Mouse (Mus musculus) limb, embryonic 12.5 days (tissue): ENCODE results near the gene Endou. TPM values are rescaled to one million over a fixed set of nuclear protein-coding genes. Genes with fewer than 3 reads are reported as not detected.
A peak's percentile ranks its signal among the peaks of the same experiment; 100 is the strongest.

Experiments
- ATAC-seq: fragments of 200-750 bp; cut with Nextera tagmentation; 2 replicates; pipeline ENCODE4 v1.8.0; 2017; ENCODE audit warnings: low read depth, moderate TSS enrichment; ENCODE audit not compliant: insufficient number of reproducible peaks, insufficient read depth, low FRiP score, low TSS enrichment
- H3K27ac ChIP-seq: fragments of 300-500 bp; sonication (generic); 2 replicates; pipeline ENCODE4 v1.5.1; 2016; ENCODE audit warnings: mild to moderate bottlenecking, moderate library complexity
- H3K27me3 ChIP-seq: fragments of 300-500 bp; sonication (generic); 2 replicates; pipeline ENCODE4 v1.6.1; 2016; ENCODE audit warnings: mild to moderate bottlenecking, moderate library complexity
- H3K36me3 ChIP-seq: fragments of 300-500 bp; sonication (generic); 2 replicates; pipeline ENCODE4 v1.6.1; 2016; ENCODE audit warnings: mild to moderate bottlenecking, moderate library complexity
- H3K4me1 ChIP-seq: fragments of 300-500 bp; sonication (generic); replicated peaks from 2 replicates; pipeline ENCODE4 v1.6.1; 2016
- H3K4me2 ChIP-seq: fragments of 300-500 bp; sonication (generic); 2 replicates; pipeline ENCODE4 v1.6.1; 2016; ENCODE audit warnings: mild to moderate bottlenecking, moderate library complexity
- H3K4me3 ChIP-seq: fragments of 300-500 bp; sonication (generic); replicated peaks from 2 replicates; pipeline ENCODE4 v1.5.1; 2016; ENCODE audit warnings: mild to moderate bottlenecking
- H3K9ac ChIP-seq: fragments of 300-500 bp; sonication (generic); replicated peaks from 2 replicates; pipeline ENCODE4 v1.6.1; 2016; ENCODE audit warnings: mild to moderate bottlenecking, moderate library complexity
- H3K9me3 ChIP-seq: fragments of 300-500 bp; sonication (generic); 2 replicates; pipeline ENCODE4 v1.6.1; 2016; ENCODE audit warnings: mild to moderate bottlenecking, moderate library complexity
- WGBS: fragments of 180-500 bp; shearing (Covaris S2); methylation state at CpG from one replicate; pipeline ENCODE4 v1.1.7; 2016; 5-methylcytosine and 5-hydroxymethylcytosine counted together
- polyA plus RNA-seq: library from polyadenylated mRNA; unstranded; fragments of >200 nt; fragmentation: Nextera tagmentation; extraction: Ambion mirVana; gene quantifications from 2 replicates; pipeline ENCODE4 v1.2.1, GENCODE M21; 2016

Endou gene
- polyA plus RNA-seq, 1 experiment from 2014 or later, result 0.14 TPM

DNA sequence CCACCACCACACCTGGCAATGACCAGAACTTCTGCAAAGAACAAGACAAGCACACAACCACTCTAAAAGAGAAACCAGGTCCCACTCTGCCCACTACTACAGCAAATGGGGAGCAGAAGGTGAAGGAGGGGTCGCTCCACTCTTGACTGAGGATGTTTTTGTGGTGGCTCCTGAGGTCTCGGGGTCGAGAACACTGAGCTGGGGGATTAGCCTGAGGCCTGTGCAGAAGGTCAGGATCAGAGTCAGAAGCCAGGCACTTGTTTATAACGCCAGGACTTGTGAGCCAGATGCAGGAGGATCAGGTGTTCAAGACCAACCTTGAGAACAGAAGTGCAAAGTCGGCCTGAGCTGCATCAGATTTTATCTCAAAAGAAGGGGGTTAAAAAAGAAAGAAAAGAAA lies 3.6 kb downstream of the Endou start:
- ATAC-seq, result no peak
- WGBS, result 75% methylated on average over 5 of the region's 5 CpGs
- Histone ChIP-seq H3K9ac (no peak overlapping the region), H3K4me1 (peaks cover 2% of the 10 kb centered on the region; the same call in 1 of the 2 replicates), H3K9me3 (no peaks in the 10 kb centered on the region), H3K27ac (no peak overlapping the region), H3K4me3 (no peak overlapping the region), H3K36me3 (no peaks in the 10 kb centered on the region), H3K4me2 (no peak overlapping the region), H3K27me3 (no peaks in the 10 kb centered on the region)

DNA sequence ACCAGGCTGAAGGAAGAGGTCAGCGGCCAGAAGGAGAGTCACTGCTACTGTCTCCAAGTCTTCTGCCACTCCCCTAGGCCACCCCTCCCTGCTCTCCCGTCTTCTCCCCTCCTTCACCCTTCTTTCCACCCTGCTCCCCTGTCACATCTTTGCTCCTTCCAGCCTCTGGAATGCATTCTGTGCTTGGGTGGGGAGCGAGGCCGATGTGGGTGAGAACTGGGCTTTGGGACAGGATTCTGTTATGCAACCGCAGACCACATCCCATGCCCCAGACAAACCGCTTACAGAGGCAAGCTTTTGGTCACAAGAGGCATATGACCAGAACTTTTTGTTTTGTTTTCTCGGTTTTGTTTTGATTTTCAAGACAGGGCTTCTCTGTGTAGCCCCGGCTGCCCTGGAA lies 4.1 kb downstream of the Endou start:
- Histone ChIP-seq H3K36me3 (no peaks in the 10 kb centered on the region), H3K9ac (no peak overlapping the region), H3K27ac (no peak overlapping the region), H3K4me1 (peaks cover 2% of the 10 kb centered on the region; the same call in 1 of the 2 replicates), H3K27me3 (no peaks in the 10 kb centered on the region), H3K4me3 (no peak overlapping the region), H3K9me3 (no peaks in the 10 kb centered on the region), H3K4me2 (no peak overlapping the region)
- ATAC-seq, result no peak
- WGBS, result 79% methylated on average over 8 of the region's 8 CpGs

DNA sequence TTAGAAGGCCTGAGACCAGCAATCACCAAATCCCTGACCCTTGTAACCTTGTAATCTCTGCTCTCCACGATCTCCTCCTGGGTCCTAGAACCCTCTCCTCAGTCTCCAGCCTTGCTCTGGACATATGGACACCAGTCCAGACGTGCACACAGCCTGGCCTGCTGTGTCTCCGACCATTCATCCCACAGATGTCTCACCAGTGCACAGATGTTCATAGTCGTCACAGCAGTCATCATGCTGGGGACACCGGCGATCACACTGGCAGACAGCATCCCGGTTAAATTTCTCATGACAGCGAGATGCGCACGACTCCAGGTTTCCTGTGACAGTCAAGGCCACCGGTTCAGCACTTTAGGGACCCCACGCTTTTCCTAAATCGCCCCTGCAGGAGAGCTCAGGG lies 4.8 kb downstream of the Endou start:
- H3K9ac ChIP-seq, result no peak overlapping the region
- H3K4me3 ChIP-seq, result no peak overlapping the region
- peaks cover 7% of the 10 kb centered on the region for H3K4me1 ChIP-seq
- H3K27ac ChIP-seq, result no peak overlapping the region
- no peak overlapping the region for H3K4me2 ChIP-seq
- H3K9me3 ChIP-seq, result no peaks in the 10 kb centered on the region
- no peaks in the 10 kb centered on the region for H3K27me3 ChIP-seq
- no peak for ATAC-seq
- H3K36me3 ChIP-seq, result no peaks in the 10 kb centered on the region
- WGBS, result 77% methylated on average over 13 of the region's 13 CpGs

DNA sequence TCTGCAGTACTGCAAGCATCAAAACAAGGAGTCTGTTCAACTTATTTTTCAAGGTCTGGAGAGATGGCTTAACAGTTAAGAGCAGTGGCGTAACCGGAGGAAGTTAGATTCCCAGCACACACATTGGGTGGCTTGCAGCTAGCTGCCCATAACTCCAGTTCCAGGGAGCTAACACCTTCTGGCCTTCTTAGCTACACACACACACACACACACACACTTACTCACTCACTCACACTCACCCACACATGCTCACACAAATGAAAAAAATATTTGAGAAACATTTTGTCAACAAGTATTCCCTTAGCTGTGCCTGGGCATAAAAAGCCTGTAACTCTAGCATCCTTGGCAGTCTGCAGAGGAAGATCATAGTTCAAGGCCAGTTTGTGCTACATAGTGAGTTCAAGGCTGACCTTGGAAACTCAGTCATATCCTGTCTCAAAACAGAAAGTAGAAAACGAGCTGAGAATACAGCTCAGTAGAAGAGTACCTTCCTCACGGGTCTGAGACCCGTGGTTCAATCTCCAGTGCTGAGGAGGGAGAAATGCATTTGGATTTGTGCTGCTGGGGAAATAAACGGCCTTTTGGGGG lies 5.8 kb downstream of the Endou start:
- H3K36me3 ChIP-seq, result no peaks in the 10 kb centered on the region
- H3K4me2 ChIP-seq, result no peak overlapping the region
- ATAC-seq, result no peak
- no peaks in the 10 kb centered on the region for H3K27me3 ChIP-seq
- H3K9me3 ChIP-seq, result no peaks in the 10 kb centered on the region
- no peak overlapping the region for H3K9ac ChIP-seq
- H3K4me1 ChIP-seq, result peaks cover 17% of the 10 kb centered on the region
- 79% methylated on average over 6 of the region's 6 CpGs for WGBS
- H3K27ac ChIP-seq, result no peak overlapping the region
- H3K4me3 ChIP-seq, result no peak overlapping the region

DNA sequence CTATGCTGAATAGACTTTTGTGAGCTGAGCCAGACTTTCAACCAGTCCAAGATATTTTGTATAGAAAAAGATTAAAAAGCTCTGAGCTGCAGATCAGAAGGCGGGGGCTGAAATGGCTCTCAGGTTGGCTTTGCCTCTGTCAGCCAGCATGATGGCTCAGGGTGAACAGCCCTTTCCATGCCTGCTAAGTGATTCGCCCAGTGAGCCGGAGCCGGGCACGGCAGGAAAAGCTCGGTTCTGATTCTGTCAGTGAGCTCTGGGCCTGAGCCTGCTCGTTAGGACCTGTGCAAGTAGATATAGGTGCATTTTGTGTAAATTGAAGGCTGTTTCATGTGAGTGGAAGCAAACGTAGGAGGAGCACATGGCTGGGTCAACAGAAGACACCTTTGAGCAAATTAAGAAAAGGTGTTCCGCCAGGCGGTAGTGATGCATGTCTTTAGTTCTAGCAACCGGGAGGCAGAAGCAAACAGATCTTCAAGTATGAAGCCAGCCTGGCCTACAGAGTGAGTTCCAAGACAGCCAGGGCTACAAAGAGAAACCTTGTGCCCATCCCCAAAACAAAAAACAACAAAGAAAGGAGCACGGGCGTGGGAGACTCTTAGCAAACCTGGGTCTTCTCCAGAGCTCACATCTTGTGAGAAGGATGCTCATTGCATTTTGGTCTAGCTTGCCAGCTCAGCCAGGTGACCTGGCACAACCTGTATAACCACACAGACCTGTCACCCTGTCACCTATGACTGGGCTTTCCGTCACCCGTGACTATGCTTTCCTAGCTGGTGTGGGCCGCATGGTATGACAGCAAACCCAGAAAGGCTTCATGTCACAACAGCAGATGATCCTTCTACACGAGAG lies 6.6 kb downstream of the Endou start:
- H3K36me3 ChIP-seq, result no peaks in the 10 kb centered on the region
- H3K27me3 ChIP-seq, result no peaks in the 10 kb centered on the region
- H3K4me3 ChIP-seq, result no peak overlapping the region
- no peak overlapping the region for H3K9ac ChIP-seq
- no peaks in the 10 kb centered on the region for H3K9me3 ChIP-seq
- peaks cover 19% of the 10 kb centered on the region for H3K4me1 ChIP-seq
- no peak overlapping the region for H3K4me2 ChIP-seq
- 83% methylated on average over 17 of the region's 17 CpGs for WGBS
- ATAC-seq, result no peak
- H3K27ac ChIP-seq, result no peak overlapping the region

DNA sequence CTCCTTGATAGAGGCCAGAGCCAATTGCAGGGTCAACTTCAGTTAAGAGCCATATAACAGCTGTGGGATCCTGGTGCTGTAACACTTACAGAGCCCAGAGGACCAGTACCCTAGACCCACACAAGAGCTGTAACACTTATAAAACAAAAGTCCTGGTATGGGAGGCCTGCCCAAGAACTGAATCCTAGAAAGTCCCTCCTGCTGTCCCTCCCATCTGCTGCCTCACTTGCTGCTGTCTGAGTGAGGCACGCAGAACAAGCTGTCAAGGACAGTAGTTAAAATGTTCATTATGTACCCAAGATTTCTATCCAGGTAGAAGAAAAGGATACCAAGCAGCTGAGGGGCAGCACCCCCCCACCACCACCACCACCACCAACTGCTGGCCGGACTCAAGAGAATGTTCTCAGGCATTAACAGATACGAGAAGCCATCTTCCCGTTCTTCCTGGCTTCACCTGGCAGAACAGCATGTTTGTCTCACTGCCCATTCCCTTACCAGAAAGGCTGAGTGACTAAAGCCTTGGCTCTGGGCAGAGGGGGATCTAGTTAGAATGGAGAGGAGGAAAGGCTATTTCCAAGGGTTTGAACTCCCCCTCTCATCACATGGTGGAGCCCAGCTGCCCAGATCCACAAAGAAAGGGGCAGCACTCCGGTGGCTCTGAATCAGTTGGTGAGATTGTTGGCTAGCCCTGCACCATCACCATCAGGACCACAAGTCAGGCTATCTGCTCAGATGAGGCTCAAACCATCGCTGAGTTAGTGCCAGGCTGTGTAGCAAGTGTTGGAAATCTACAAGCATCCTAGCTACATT lies 7.4 kb downstream of the Endou start:
- Histone ChIP-seq H3K4me2 (no peak overlapping the region), H3K27me3 (no peaks in the 10 kb centered on the region)
- 88% methylated on average over 6 of the region's 6 CpGs for WGBS

DNA sequence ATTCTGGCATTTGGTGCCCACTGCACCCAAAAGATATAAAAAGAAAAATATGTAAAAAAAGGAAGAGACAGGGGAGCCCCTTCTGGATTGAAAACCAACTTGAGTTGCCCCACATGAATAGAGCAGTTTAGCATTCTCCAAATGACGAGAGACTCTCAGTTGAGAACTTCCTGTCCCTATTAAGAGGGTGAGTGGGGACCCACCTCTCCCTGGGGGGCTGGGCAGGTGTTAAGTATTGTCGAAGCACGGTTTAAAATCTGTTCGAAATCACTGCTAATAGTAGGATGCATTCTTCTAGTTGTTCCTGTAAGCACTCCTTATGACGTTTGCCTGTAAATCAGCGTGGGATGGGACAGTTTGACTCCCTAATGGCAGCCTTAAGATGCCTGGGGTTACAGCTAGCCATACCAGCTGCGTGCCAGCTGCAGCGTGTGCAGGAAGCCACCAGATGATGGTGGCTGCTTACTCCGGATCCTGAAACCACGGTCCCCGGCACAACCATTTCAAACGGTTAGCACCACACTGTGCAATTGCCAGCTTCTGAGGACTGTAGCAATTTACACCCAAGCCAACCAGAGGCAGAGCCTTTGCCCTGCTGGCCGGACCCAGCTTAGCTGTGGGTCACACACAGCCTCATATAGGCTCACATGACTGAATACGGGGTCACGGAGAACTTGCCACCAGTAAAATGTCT lies 10.0 kb downstream of the Endou start:
- H3K36me3 ChIP-seq, result no peaks in the 10 kb centered on the region
- H3K4me2 ChIP-seq, result no peak overlapping the region; the same call in 1 of the 2 replicates
- H3K27me3 ChIP-seq, result no peaks in the 10 kb centered on the region
- no peak overlapping the region for H3K4me3 ChIP-seq
- WGBS, result 36% methylated on average over 15 of the region's 15 CpGs
- ATAC-seq, result no peak
- H3K9me3 ChIP-seq, result no peaks in the 10 kb centered on the region
- no peak overlapping the region for H3K9ac ChIP-seq
- peaks cover 23% of the 10 kb centered on the region for H3K4me1 ChIP-seq
- peak overlapping the region; percentile 26; the same call in 1 of the 2 replicates for H3K27ac ChIP-seq

More for the DNA sequence above, 7.4 kb downstream of the Endou start:
- ATAC-seq, result no peak
- H3K36me3 ChIP-seq, result no peaks in the 10 kb centered on the region
- H3K4me3 ChIP-seq, result no peak overlapping the region
- no peak overlapping the region for H3K27ac ChIP-seq
- H3K9me3 ChIP-seq, result no peaks in the 10 kb centered on the region
- H3K9ac ChIP-seq, result no peak overlapping the region
- H3K4me1 ChIP-seq, result peaks cover 19% of the 10 kb centered on the region

DNA sequence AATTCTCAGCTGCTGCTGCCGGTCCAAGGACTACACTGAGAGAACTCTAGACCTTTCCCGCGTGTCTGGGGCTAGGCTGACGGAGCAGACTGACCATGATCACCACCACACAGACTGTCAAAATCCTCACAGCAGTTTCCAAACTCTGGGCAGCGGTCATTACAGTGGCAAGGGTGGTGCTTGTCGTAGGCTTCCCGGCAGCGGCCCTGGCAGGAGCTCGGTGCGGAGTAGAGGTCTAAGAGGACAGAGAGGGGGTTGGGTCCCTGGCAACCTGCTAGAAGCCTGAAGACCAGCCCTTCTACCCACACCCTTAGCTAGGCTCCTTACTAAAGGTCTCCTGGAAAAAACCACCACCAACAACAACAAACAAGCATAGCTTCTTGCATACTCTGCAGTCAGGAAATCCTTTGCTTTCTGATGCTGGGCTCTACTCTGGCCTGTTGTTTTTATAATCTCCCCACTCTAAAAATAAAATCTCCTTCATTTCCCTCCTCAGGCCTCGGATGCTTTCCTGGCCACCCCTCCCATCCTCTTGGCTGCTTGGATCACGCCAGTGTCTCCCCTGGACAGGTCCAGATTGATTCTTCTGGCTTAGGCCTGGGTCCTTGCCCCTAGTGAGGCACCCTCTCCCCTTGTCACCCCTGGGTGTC lies 11.0 kb downstream of the Endou start:
- Histone ChIP-seq H3K27me3 (no peaks in the 10 kb centered on the region), H3K4me2 (no peak overlapping the region), H3K4me1 (peaks cover 23% of the 10 kb centered on the region), H3K9me3 (no peaks in the 10 kb centered on the region), H3K9ac (no peak overlapping the region), H3K4me3 (no peak overlapping the region), H3K36me3 (no peaks in the 10 kb centered on the region), H3K27ac (peak overlapping the region; percentile 36; the same call in 1 of the 2 replicates)
- WGBS, result 77% methylated on average over 12 of the region's 12 CpGs
- no peak for ATAC-seq

DNA sequence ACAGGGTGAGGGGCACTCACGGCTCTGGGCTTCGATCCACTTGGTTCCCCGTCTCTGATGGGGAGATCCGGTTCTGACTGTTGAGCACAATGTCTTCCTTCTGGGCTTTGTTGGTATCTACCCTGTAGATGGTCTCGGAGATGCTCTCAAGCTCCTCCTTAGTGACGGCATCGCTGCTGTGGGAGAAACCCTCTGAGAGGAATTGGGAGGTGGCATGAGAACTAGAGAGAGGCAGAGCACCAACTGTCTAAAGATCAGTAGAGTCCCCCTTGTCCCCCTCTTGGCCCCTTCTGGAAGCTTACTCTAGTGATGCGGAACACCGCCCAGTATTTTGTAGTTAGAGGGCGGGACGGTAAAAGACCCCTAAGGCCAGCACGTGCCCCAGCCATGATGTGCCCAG lies 11.6 kb downstream of the Endou start:
- no peaks in the 10 kb centered on the region for H3K36me3 ChIP-seq
- H3K4me1 ChIP-seq, result peaks cover 23% of the 10 kb centered on the region
- no peaks in the 10 kb centered on the region for H3K27me3 ChIP-seq
- WGBS, result 96% methylated on average over 12 of the region's 12 CpGs
- no peaks in the 10 kb centered on the region for H3K9me3 ChIP-seq
- H3K9ac ChIP-seq, result no peak overlapping the region
- no peak for ATAC-seq
- H3K4me3 ChIP-seq, result no peak overlapping the region
- H3K4me2 ChIP-seq, result no peak overlapping the region
- no peak overlapping the region for H3K27ac ChIP-seq

DNA sequence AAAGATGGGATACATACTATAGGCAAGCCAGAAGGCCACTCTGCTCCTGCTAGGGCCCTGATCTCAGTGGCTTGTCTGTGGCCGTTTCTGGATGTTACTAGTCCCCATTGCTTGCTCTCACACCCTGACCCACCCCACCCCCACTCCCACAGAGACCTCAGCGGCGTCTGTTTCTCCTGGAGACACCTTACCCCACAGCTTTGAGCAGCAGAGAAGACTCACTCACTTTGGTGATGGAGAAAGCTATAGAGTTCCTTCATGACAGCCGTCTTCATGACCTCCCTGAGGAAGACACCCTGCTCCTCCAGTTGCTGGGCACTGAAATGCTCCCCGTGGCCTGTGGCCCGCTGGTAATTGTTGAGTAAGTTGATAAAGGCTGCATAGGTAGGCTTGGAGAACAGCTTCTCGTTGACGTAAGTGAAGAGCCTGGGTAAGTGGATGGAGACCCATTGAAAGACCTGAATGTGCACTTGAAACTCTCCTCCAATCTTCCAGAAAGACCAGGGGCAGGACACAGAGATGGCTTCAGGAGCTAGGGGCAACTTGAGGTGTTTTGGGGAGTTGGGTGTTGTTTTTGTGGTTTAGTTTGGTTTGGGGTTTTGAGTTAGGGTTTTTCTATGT lies 12.5 kb downstream of the Endou start:
- H3K27ac ChIP-seq, result no peak overlapping the region
- H3K4me2 ChIP-seq, result no peak overlapping the region
- no peak for ATAC-seq
- no peak overlapping the region for H3K9ac ChIP-seq
- peaks cover 23% of the 10 kb centered on the region for H3K4me1 ChIP-seq
- no peaks in the 10 kb centered on the region for H3K27me3 ChIP-seq
- H3K9me3 ChIP-seq, result no peaks in the 10 kb centered on the region
- H3K4me3 ChIP-seq, result no peak overlapping the region
- 91% methylated on average over 8 of the region's 8 CpGs for WGBS
- no peaks in the 10 kb centered on the region for H3K36me3 ChIP-seq
